Mouse (Mus musculus) neural tube, embryonic 15.5 days (tissue): ENCODE measurements around the gene Ppp1r13l. TPM values are rescaled to one million over a fixed set of nuclear protein-coding genes. Genes with fewer than 3 reads are reported as not detected.
A peak's percentile ranks its signal among the peaks of the same experiment; 100 is the strongest.

ENCODE experiments used
- ATAC-seq: fragments of 200-750 bp; cut with Nextera tagmentation; 2 replicates; pipeline ENCODE4 v1.8.0; 2017; ENCODE audit warnings: mild to moderate bottlenecking, moderate TSS enrichment, moderate library complexity; ENCODE audit not compliant: low FRiP score
- H3K27ac ChIP-seq: fragments of 300-500 bp; sonication (generic); replicated peaks from 2 replicates; pipeline ENCODE4 v1.5.1; 2015; ENCODE audit warnings: mild to moderate bottlenecking, inconsistent platforms
- H3K27me3 ChIP-seq: fragments of 300-500 bp; sonication (generic); replicated peaks from 2 replicates; pipeline ENCODE4 v1.6.1; 2015; ENCODE audit warnings: inconsistent platforms
- H3K36me3 ChIP-seq: fragments of 300-500 bp; sonication (generic); 2 replicates; pipeline ENCODE4 v1.6.1; 2015; ENCODE audit warnings: inconsistent platforms
- H3K4me1 ChIP-seq: fragments of 300-500 bp; sonication (generic); 2 replicates; pipeline ENCODE4 v1.6.1; 2015; ENCODE audit warnings: inconsistent platforms
- H3K4me2 ChIP-seq: fragments of 300-500 bp; sonication (generic); 2 replicates; pipeline ENCODE4 v1.6.1; 2015; ENCODE audit warnings: inconsistent platforms, mild to moderate bottlenecking, moderate library complexity
- H3K4me3 ChIP-seq: fragments of 300-500 bp; sonication (generic); replicated peaks from 2 replicates; pipeline ENCODE4 v1.5.1; 2015; ENCODE audit warnings: mild to moderate bottlenecking, inconsistent platforms
- H3K9ac ChIP-seq: fragments of 300-500 bp; sonication (generic); replicated peaks from 2 replicates; pipeline ENCODE4 v1.6.1; 2015; ENCODE audit warnings: mild to moderate bottlenecking, inconsistent platforms
- H3K9me3 ChIP-seq: fragments of 300-500 bp; sonication (generic); replicated peaks from 2 replicates; pipeline ENCODE4 v1.6.1; 2016; ENCODE audit warnings: inconsistent platforms
- whole genome bisulfite sequencing: fragments of 180-500 bp; shearing (Covaris S2); methylation state at CpG from one replicate; pipeline ENCODE4 v1.1.7; 2015; ENCODE audit warnings: mixed read lengths; 5-methylcytosine and 5-hydroxymethylcytosine counted together
- polyA plus RNA-seq: library from polyadenylated mRNA; unstranded; fragments of >200 nt; fragmentation: Nextera tagmentation; extraction: Ambion mirVana; gene quantifications from 2 replicates; pipeline ENCODE4 v1.2.1, GENCODE M21; 2015

The Ppp1r13l gene
- polyA plus RNA-seq, 1 experiment from 2014 or later: 1.9 TPM

DNA sequence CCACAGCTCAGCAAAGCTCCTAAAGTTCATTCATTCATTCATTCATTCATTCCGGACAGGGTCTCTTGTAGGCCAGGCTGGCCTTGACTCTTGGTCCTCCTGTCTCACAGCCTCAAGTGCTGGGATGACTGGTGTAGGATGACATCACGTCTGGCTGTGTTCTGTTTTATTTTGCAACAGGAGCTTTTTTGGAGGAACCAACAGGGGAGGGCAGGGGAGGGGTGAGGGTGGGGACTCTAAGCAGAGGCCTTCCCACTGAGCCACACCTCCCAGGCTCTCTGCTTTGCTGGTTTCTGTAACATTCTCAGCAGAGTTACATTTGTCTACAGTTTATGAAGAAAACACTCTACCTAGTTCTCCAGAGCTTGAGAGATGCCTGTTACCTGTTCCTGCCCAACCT is 21.5 kb upstream of the Ppp1r13l start:
- H3K9me3 ChIP-seq: no peaks in the 10 kb centered on the region
- H3K27me3 ChIP-seq: peaks cover 19% of the 10 kb centered on the region
- no peak overlapping the region for H3K9ac ChIP-seq
- WGBS: 63% methylated on average over 2 of the region's 2 CpGs
- peaks cover 29% of the 10 kb centered on the region for H3K4me1 ChIP-seq
- H3K4me3 ChIP-seq: no peak overlapping the region
- no peaks in the 10 kb centered on the region for H3K36me3 ChIP-seq
- H3K27ac ChIP-seq: no peak overlapping the region
- no peak overlapping the region for H3K4me2 ChIP-seq
- no peak for ATAC-seq

- no peak overlapping the region for H3K27ac ChIP-seq
- H3K9ac ChIP-seq: no peak overlapping the region
- no peak for ATAC-seq
- no peaks in the 10 kb centered on the region for H3K9me3 ChIP-seq
- no peak overlapping the region for H3K4me2 ChIP-seq
- peaks cover 19% of the 10 kb centered on the region for H3K27me3 ChIP-seq
- H3K4me1 ChIP-seq: peaks cover 31% of the 10 kb centered on the region
- H3K36me3 ChIP-seq: no peaks in the 10 kb centered on the region
- 82% methylated on average over 7 of the region's 7 CpGs for WGBS
- no peak overlapping the region for H3K4me3 ChIP-seq
These were observed 21.0 kb upstream of the Ppp1r13l start for GRCm38 (mm10) chr7:19338596-19338995.

GRCm38 (mm10) chr7:19341250-19341649 is 18.3 kb upstream of the Ppp1r13l start:
- Histone ChIP-seq H3K4me1 (peaks cover 42% of the 10 kb centered on the region), H3K36me3 (no peaks in the 10 kb centered on the region), H3K9ac (no peak overlapping the region), H3K9me3 (no peaks in the 10 kb centered on the region), H3K4me3 (peak overlapping the region; percentile 49), H3K4me2 (peak overlapping the region; percentile 98), H3K27ac (no peak overlapping the region), H3K27me3 (peaks cover 19% of the 10 kb centered on the region)
- no peak for ATAC-seq
- 21% methylated on average over 10 of the region's 10 CpGs for WGBS

DNA sequence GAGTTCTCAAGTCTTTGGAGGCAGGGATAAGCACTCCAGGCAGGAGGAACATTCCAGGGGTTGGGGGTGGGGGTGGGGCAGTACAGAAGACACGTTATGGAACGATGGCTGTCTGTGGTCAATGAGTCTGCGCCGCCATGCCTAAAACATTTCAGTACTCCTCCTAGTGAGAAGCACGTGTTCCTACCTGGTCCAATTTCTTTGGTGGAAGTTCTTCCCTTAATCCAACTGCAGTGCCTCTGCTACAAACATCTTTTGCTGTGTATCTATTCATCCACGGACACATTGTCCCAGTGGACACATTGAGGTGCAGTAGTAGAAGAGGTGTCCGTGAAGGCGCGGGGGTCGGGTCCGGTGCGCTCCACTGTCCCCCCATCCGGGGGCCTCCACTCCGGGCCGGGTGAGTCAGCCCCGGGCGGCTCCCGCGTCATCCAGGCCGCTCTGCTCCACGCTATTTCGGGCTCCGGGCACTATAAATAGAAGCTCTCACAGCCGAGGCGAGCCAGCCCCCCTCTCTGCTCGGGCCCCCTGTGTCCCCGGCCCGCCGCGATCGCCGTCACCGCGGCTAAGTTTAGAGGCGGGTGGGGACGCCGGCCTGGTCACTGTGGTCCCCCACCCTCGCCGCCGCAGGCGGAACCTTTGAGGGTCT is 17.7 kb upstream of the Ppp1r13l start:
- H3K9me3 ChIP-seq: no peaks in the 10 kb centered on the region
- peaks cover 47% of the 10 kb centered on the region for H3K4me1 ChIP-seq
- ATAC-seq: no peak
- peaks cover 19% of the 10 kb centered on the region for H3K27me3 ChIP-seq
- H3K36me3 ChIP-seq: no peaks in the 10 kb centered on the region
- peak overlapping the region; percentile 49 for H3K4me3 ChIP-seq
- H3K9ac ChIP-seq: peak overlapping the region; percentile 54
- peak overlapping the region; percentile 98 for H3K4me2 ChIP-seq
- 1% methylated on average over 41 of the region's 41 CpGs for WGBS
- no peak overlapping the region for H3K27ac ChIP-seq

- Histone ChIP-seq H3K4me3 (peak overlapping the region; percentile 49), H3K27me3 (peaks cover 19% of the 10 kb centered on the region), H3K4me1 (peaks cover 47% of the 10 kb centered on the region), H3K9ac (peak overlapping the region; percentile 54), H3K4me2 (peak overlapping the region; percentile 98), H3K27ac (no peak overlapping the region), H3K36me3 (no peaks in the 10 kb centered on the region; the same call in 1 of the 2 replicates), H3K9me3 (no peaks in the 10 kb centered on the region)
- under 1% methylated on average over 27 of the region's 27 CpGs for WGBS
- peak; percentile 18; the same call in 1 of the 2 replicates for ATAC-seq
These were observed 17.0 kb upstream of the Ppp1r13l start for GRCm38 (mm10) chr7:19342481-19343027.

GRCm38 (mm10) chr7:19343210-19343808 is 16.2 kb upstream of the Ppp1r13l start:
- peak overlapping the region; percentile 49; the same call in 1 of the 2 replicates for H3K4me3 ChIP-seq
- 1% methylated on average over 11 of the region's 11 CpGs for WGBS
- peaks cover 47% of the 10 kb centered on the region for H3K4me1 ChIP-seq
- H3K27ac ChIP-seq: no peak overlapping the region
- no peak overlapping the region for H3K9ac ChIP-seq
- no peaks in the 10 kb centered on the region for H3K9me3 ChIP-seq
- peaks cover 5% of the 10 kb centered on the region; the same call in 1 of the 2 replicates for H3K36me3 ChIP-seq
- peak overlapping the region; percentile 98 for H3K4me2 ChIP-seq
- H3K27me3 ChIP-seq: peaks cover 15% of the 10 kb centered on the region
- ATAC-seq: no peak

DNA sequence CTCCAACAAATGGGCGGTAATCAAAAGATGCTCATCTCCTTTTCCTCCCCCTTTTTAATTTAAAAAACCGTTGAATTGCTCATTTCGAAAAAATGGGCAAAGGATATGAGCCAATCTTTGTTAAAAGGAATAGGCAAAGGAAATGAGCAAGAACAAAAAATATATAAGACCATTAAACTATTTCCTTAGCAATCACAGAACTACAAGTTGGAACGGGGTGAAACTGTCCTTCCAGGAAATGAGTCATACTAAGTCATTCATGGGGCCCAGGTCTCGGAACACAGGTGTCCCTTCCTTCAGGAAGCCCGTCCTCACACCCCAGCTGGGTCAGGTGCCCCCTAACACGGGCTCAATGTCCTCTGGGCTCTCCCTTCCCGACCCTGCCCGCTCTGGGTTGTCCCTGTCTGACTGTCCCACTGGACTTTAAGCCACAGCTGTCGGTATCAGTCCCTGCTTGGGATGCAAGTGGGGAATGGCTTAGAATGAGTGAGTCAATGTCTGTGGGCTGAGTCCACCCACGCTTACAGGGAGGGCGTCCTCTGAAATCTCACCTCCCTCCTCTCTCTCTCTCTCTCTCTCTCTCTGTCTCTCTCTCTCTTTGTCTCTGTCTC is 15.2 kb upstream of the Ppp1r13l start, which contains the start of gene Ercc1:
TSS of gene Ercc1 (plus strand) at position 542 of the 611 bp plus-strand sequence.
- Histone ChIP-seq H3K36me3 (peaks cover 15% of the 10 kb centered on the region), H3K27ac (peak within 1 kb of the TSS; percentile 91), H3K9ac (peak within 1 kb of the TSS; percentile 73), H3K4me3 (peak within 1 kb of the TSS; percentile 80), H3K27me3 (peaks cover 15% of the 10 kb centered on the region), H3K4me1 (peaks cover 47% of the 10 kb centered on the region), H3K4me2 (peak within 1 kb of the TSS; percentile 98), H3K9me3 (no peaks in the 10 kb centered on the region)
- ATAC-seq: peak; percentile 23; the same call in 1 of the 2 replicates
- WGBS: 28% methylated on average over 12 of the region's 12 CpGs

- H3K9me3 ChIP-seq: no peaks in the 10 kb centered on the region
- H3K4me2 ChIP-seq: peak overlapping the region; percentile 83
- H3K4me3 ChIP-seq: peak overlapping the region; percentile 80
- under 1% methylated on average over 31 of the region's 31 CpGs for WGBS
- H3K9ac ChIP-seq: peak overlapping the region; percentile 73
- H3K27me3 ChIP-seq: peaks cover 15% of the 10 kb centered on the region
- peaks cover 47% of the 10 kb centered on the region for H3K4me1 ChIP-seq
- peak; percentile 94 for ATAC-seq
- H3K27ac ChIP-seq: peak overlapping the region; percentile 91
- H3K36me3 ChIP-seq: peaks cover 21% of the 10 kb centered on the region
These were observed 14.5 kb upstream of the Ppp1r13l start for GRCm38 (mm10) chr7:19344938-19345471.

- H3K27ac ChIP-seq: no peak overlapping the region
- H3K36me3 ChIP-seq: peaks cover 58% of the 10 kb centered on the region
- H3K27me3 ChIP-seq: no peaks in the 10 kb centered on the region
- H3K4me1 ChIP-seq: peaks cover 18% of the 10 kb centered on the region
- H3K4me2 ChIP-seq: no peak overlapping the region
- 94% methylated on average over 13 of the region's 13 CpGs for WGBS
- no peak overlapping the region for H3K4me3 ChIP-seq
- no peak for ATAC-seq
- H3K9me3 ChIP-seq: no peaks in the 10 kb centered on the region
- no peak overlapping the region for H3K9ac ChIP-seq
These were observed 10.2 kb upstream of the Ppp1r13l start for GRCm38 (mm10) chr7:19349188-19349915.

DNA sequence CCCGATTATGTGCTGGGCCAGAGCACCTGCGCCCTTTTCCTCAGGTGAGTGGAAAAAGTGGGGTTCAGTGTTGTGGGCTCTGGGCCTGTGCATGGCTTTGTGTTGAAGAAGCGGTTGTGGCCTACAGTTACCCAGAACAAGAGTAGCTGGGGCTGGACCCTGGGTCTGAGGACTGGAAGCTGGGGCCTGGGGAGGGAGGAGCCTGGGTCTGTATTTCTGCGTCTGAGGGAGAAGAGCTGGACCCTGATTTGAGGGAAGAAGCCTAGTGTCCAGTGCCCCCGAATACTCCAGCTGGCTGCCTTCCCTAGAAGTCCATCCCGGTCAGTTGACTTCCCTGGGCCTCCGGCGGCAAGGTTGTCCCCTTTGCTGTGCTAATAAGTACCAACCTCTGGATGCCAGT is 9.3 kb upstream of the Ppp1r13l start:
- Histone ChIP-seq H3K27me3 (no peaks in the 10 kb centered on the region), H3K36me3 (peaks cover 66% of the 10 kb centered on the region), H3K4me2 (no peak overlapping the region), H3K9ac (no peak overlapping the region), H3K9me3 (no peaks in the 10 kb centered on the region), H3K4me1 (peaks cover 13% of the 10 kb centered on the region), H3K27ac (no peak overlapping the region), H3K4me3 (no peak overlapping the region)
- 92% methylated on average over 8 of the region's 8 CpGs for WGBS
- no peak for ATAC-seq

GRCm38 (mm10) chr7:19354991-19355390 is 4.6 kb upstream of the Ppp1r13l start:
- peaks cover 58% of the 10 kb centered on the region for H3K36me3 ChIP-seq
- no peaks in the 10 kb centered on the region for H3K9me3 ChIP-seq
- no peak overlapping the region for H3K4me3 ChIP-seq
- no peaks in the 10 kb centered on the region for H3K27me3 ChIP-seq
- H3K27ac ChIP-seq: no peak overlapping the region
- peaks cover 14% of the 10 kb centered on the region for H3K4me1 ChIP-seq
- 93% methylated on average over 5 of the region's 5 CpGs for WGBS
- no peak overlapping the region for H3K4me2 ChIP-seq
- no peak for ATAC-seq
- no peak overlapping the region for H3K9ac ChIP-seq
